Mouse (Mus musculus): ENCODE measurements at regions not wholly inside any gene's neighbourhood (a gene's known extent, or its start where the extent isn't known, plus 50 kb on each side); places are given as distances from the start of the nearest gene placed in this dataset.

- H3K4me3 ChIP-seq (ENCODE audit: low read length), result no peak overlapping the region
- H3K27ac ChIP-seq (ENCODE audit: low read depth, low read length), result no peak overlapping the region
- no peaks in the 10 kb centered on the region for H3K9me3 ChIP-seq (ENCODE audit: control insufficient read depth, low read length)
- 83% methylated on average over 5 of the region's 5 CpGs for WGBS
- H3K9ac ChIP-seq (ENCODE audit: low read depth, low read length), result no peak overlapping the region
- no peak overlapping the region for H3K4me2 ChIP-seq (ENCODE audit: low read length)
- no peak for ATAC-seq
- H3K27me3 ChIP-seq (replicated peaks; ENCODE audit: control insufficient read depth, insufficient read depth, low read length), result no peaks in the 10 kb centered on the region
- H3K36me3 ChIP-seq (ENCODE audit: control insufficient read depth, insufficient read depth, low read length), result no peaks in the 10 kb centered on the region
- no peaks in the 10 kb centered on the region for H3K4me1 ChIP-seq (ENCODE audit: control insufficient read depth, insufficient read depth, low read depth, low read length)
Observed at GRCm38 (mm10) chr11:79856376-79856775, 105.8 kb downstream of the Utp6 start.

GRCm38 (mm10) chr11:79849545-79849944, 112.6 kb downstream of the Utp6 start:
- no peak overlapping the region for H3K9ac ChIP-seq (ENCODE audit: low read depth, low read length)
- WGBS, result 87% methylated on average over 3 of the region's 3 CpGs
- H3K4me2 ChIP-seq (ENCODE audit: low read length), result no peak overlapping the region
- no peak overlapping the region for H3K27ac ChIP-seq (ENCODE audit: low read depth, low read length)
- ATAC-seq, result no peak
- H3K27me3 ChIP-seq (replicated peaks; ENCODE audit: control insufficient read depth, insufficient read depth, low read length), result no peaks in the 10 kb centered on the region
- no peak overlapping the region for H3K4me3 ChIP-seq (ENCODE audit: low read length)
- no peaks in the 10 kb centered on the region for H3K36me3 ChIP-seq (ENCODE audit: control insufficient read depth, insufficient read depth, low read length)
- no peaks in the 10 kb centered on the region for H3K4me1 ChIP-seq (ENCODE audit: control insufficient read depth, insufficient read depth, low read depth, low read length)
- no peaks in the 10 kb centered on the region for H3K9me3 ChIP-seq (ENCODE audit: control insufficient read depth, low read length)

- H3K4me3 ChIP-seq (ENCODE audit: low read length), result no peak overlapping the region
- H3K4me1 ChIP-seq (ENCODE audit: control insufficient read depth, insufficient read depth, low read depth, low read length), result no peaks in the 10 kb centered on the region
- whole genome bisulfite sequencing, result 90% methylated on average over 4 of the region's 4 CpGs
- H3K9ac ChIP-seq (ENCODE audit: low read depth, low read length), result no peak overlapping the region
- H3K36me3 ChIP-seq (ENCODE audit: control insufficient read depth, insufficient read depth, low read length), result no peaks in the 10 kb centered on the region
- H3K9me3 ChIP-seq (ENCODE audit: control insufficient read depth, low read length), result no peaks in the 10 kb centered on the region
- H3K27me3 ChIP-seq (replicated peaks; ENCODE audit: control insufficient read depth, insufficient read depth, low read length), result no peaks in the 10 kb centered on the region
- H3K4me2 ChIP-seq (ENCODE audit: low read length), result no peak overlapping the region
- no peak overlapping the region for H3K27ac ChIP-seq (ENCODE audit: low read depth, low read length)
- ATAC-seq, result no peak
Observed at GRCm38 (mm10) chr11:79844436-79844835, 117.8 kb downstream of the Utp6 start.

- no peak overlapping the region for H3K27ac ChIP-seq (ENCODE audit: low read depth, low read length)
- no peak for ATAC-seq
- H3K4me1 ChIP-seq (ENCODE audit: control insufficient read depth, insufficient read depth, low read depth, low read length), result no peaks in the 10 kb centered on the region
- H3K9me3 ChIP-seq (ENCODE audit: control insufficient read depth, low read length), result no peaks in the 10 kb centered on the region
- WGBS, result 81% methylated on average over 3 of the region's 3 CpGs
- H3K9ac ChIP-seq (ENCODE audit: low read depth, low read length), result no peak overlapping the region
- no peak overlapping the region for H3K4me3 ChIP-seq (ENCODE audit: low read length)
- H3K27me3 ChIP-seq (replicated peaks; ENCODE audit: control insufficient read depth, insufficient read depth, low read length), result no peaks in the 10 kb centered on the region
- no peak overlapping the region for H3K4me2 ChIP-seq (ENCODE audit: low read length)
- no peaks in the 10 kb centered on the region for H3K36me3 ChIP-seq (ENCODE audit: control insufficient read depth, insufficient read depth, low read length)
Observed at GRCm38 (mm10) chr11:79843021-79843420, 119.2 kb downstream of the Utp6 start.

- Histone ChIP-seq H3K4me3 (ENCODE audit: low read length) (no peak overlapping the region), H3K9ac (ENCODE audit: low read depth, low read length) (no peak overlapping the region), H3K27ac (ENCODE audit: low read depth, low read length) (no peak overlapping the region), H3K36me3 (ENCODE audit: control insufficient read depth, insufficient read depth, low read length) (no peaks in the 10 kb centered on the region), H3K4me2 (ENCODE audit: low read length) (no peak overlapping the region), H3K9me3 (ENCODE audit: control insufficient read depth, low read length) (no peaks in the 10 kb centered on the region), H3K4me1 (ENCODE audit: control insufficient read depth, insufficient read depth, low read depth, low read length) (no peaks in the 10 kb centered on the region), H3K27me3 (replicated peaks; ENCODE audit: control insufficient read depth, insufficient read depth, low read length) (no peaks in the 10 kb centered on the region)
- WGBS, result 86% methylated on average over 6 of the region's 6 CpGs
- no peak for ATAC-seq
Observed at GRCm38 (mm10) chr11:79839973-79840372, 122.2 kb downstream of the Utp6 start.

GRCm38 (mm10) chr11:79838051-79838450, 124.1 kb downstream of the Utp6 start:
- 58% methylated on average over 4 of the region's 4 CpGs for WGBS

GRCm38 (mm10) chr11:79837076-79837990, 124.9 kb downstream of the Utp6 start:
- H3K4me2 ChIP-seq (ENCODE audit: low read length), result no peak overlapping the region
- no peak overlapping the region for H3K9ac ChIP-seq (ENCODE audit: low read depth, low read length)
- 72% methylated on average over 6 of the region's 6 CpGs for WGBS
- no peaks in the 10 kb centered on the region for H3K4me1 ChIP-seq (ENCODE audit: control insufficient read depth, insufficient read depth, low read depth, low read length)
- no peak overlapping the region for H3K4me3 ChIP-seq (ENCODE audit: low read length)
- H3K9me3 ChIP-seq (ENCODE audit: control insufficient read depth, low read length), result no peaks in the 10 kb centered on the region
- H3K36me3 ChIP-seq (ENCODE audit: control insufficient read depth, insufficient read depth, low read length), result no peaks in the 10 kb centered on the region
- H3K27me3 ChIP-seq (replicated peaks; ENCODE audit: control insufficient read depth, insufficient read depth, low read length), result no peaks in the 10 kb centered on the region
- no peak for ATAC-seq
- no peak overlapping the region for H3K27ac ChIP-seq (ENCODE audit: low read depth, low read length)

More at GRCm38 (mm10) chr11:79838051-79838450, 124.1 kb downstream of the Utp6 start:
- no peak overlapping the region for H3K4me2 ChIP-seq (ENCODE audit: low read length)
- no peak overlapping the region for H3K9ac ChIP-seq (ENCODE audit: low read depth, low read length)
- no peak overlapping the region for H3K27ac ChIP-seq (ENCODE audit: low read depth, low read length)
- H3K27me3 ChIP-seq (replicated peaks; ENCODE audit: control insufficient read depth, insufficient read depth, low read length), result no peaks in the 10 kb centered on the region
- no peaks in the 10 kb centered on the region for H3K36me3 ChIP-seq (ENCODE audit: control insufficient read depth, insufficient read depth, low read length)
- ATAC-seq, result no peak
- no peaks in the 10 kb centered on the region for H3K4me1 ChIP-seq (ENCODE audit: control insufficient read depth, insufficient read depth, low read depth, low read length)
- no peak overlapping the region for H3K4me3 ChIP-seq (ENCODE audit: low read length)
- H3K9me3 ChIP-seq (ENCODE audit: control insufficient read depth, low read length), result no peaks in the 10 kb centered on the region

GRCm38 (mm10) chr11:79835873-79836272, 126.3 kb downstream of the Utp6 start:
- 92% methylated on average over 7 of the region's 7 CpGs for WGBS
- Histone ChIP-seq H3K4me1 (ENCODE audit: control insufficient read depth, insufficient read depth, low read depth, low read length) (no peaks in the 10 kb centered on the region), H3K27me3 (replicated peaks; ENCODE audit: control insufficient read depth, insufficient read depth, low read length) (no peaks in the 10 kb centered on the region), H3K27ac (ENCODE audit: low read depth, low read length) (no peak overlapping the region), H3K9me3 (ENCODE audit: control insufficient read depth, low read length) (no peaks in the 10 kb centered on the region), H3K4me3 (ENCODE audit: low read length) (no peak overlapping the region), H3K9ac (ENCODE audit: low read depth, low read length) (no peak overlapping the region), H3K4me2 (ENCODE audit: low read length) (no peak overlapping the region), H3K36me3 (ENCODE audit: control insufficient read depth, insufficient read depth, low read length) (no peaks in the 10 kb centered on the region)
- no peak for ATAC-seq

- no peak overlapping the region for H3K27ac ChIP-seq (ENCODE audit: low read depth, low read length)
Observed at GRCm38 (mm10) chr11:79833817-79834216, 128.4 kb downstream of the Utp6 start.

More at GRCm38 (mm10) chr11:79833817-79834216, 128.4 kb downstream of the Utp6 start:
- H3K4me3 ChIP-seq (ENCODE audit: low read length), result no peak overlapping the region
- no peak for ATAC-seq
- no peaks in the 10 kb centered on the region for H3K27me3 ChIP-seq (replicated peaks; ENCODE audit: control insufficient read depth, insufficient read depth, low read length)
- no peaks in the 10 kb centered on the region for H3K36me3 ChIP-seq (ENCODE audit: control insufficient read depth, insufficient read depth, low read length)
- H3K4me2 ChIP-seq (ENCODE audit: low read length), result no peak overlapping the region
- WGBS, result 32% methylated on average over 2 of the region's 2 CpGs
- H3K4me1 ChIP-seq (ENCODE audit: control insufficient read depth, insufficient read depth, low read depth, low read length), result no peaks in the 10 kb centered on the region
- no peaks in the 10 kb centered on the region for H3K9me3 ChIP-seq (ENCODE audit: control insufficient read depth, low read length)
- no peak overlapping the region for H3K9ac ChIP-seq (ENCODE audit: low read depth, low read length)

Data from hindbrain, embryonic 16.5 days (tissue).